Mouse (Mus musculus) T-helper 2 cell (primary cell): ENCODE measurements around the gene Ltv1.

Experiments used
- in situ Hi-C: fragments of 300-600 bp; cut with MboI, MseI; formaldehyde crosslinking; loops from one replicate; pipeline ENCODE4 v1.15.1; 2025; ENCODE audit warnings: high pct_unique_total_duplicates

The Ltv1 gene

GRCm38 (mm10) chr10:13135276-13135675 lies 57.7 kb downstream of the Ltv1 start:
- in situ Hi-C loops: no loop called here

- in situ Hi-C loops: no loop called here
Observed at GRCm38 (mm10) chr10:13133850-13134249, 59.1 kb downstream of the Ltv1 start.
